Mouse (Mus musculus) testis, adult 2 months (tissue): ENCODE measurements around the gene Cdv3.

Experiments
- CTCF ChIP-seq: fragments of 200-500 bp; IDR thresholded peaks from 2 replicates; pipeline ENCODE4 v1.5.1; 2012; ENCODE audit warnings: low read depth, mild to moderate bottlenecking, inconsistent platforms, low read length, moderate library complexity; ENCODE audit not compliant: control insufficient read depth, insufficient read depth, insufficient replicate concordance
- POLR2A ChIP-seq: fragments of 200-500 bp; IDR thresholded peaks from 2 replicates; pipeline ENCODE4 v1.6.1; 2012; ENCODE audit warnings: low read depth, mild to moderate bottlenecking, inconsistent platforms, low read length, moderate library complexity; ENCODE audit not compliant: control insufficient read depth

DNA sequence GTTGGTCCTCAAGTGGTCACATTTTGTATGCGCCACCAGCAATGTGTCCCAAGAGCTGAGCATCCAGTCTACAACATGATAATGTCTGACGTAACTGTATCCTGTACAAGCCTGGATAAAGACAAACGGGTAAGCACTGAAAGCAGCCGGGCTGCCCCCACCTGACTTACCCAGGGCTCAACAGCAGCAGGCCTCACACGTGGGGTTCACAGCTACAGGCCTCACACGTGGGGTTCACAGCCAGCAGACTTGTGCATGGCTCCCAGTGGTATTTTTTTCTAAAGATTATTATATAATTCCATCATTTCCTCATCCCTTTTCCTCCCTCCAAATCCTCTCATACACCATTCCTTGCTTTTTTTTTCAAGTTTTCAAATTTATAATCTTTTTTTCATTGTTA, 55.8 kb downstream of the Cdv3 start:
- TF ChIP-seq POLR2A = no peak
- no peak for TF ChIP-seq CTCF
